Mouse (Mus musculus) forebrain, embryonic 11.5 days (tissue): Measurements from ENCODE around the gene Exoc6b. TPM values are rescaled to one million over a fixed set of nuclear protein-coding genes. Genes with fewer than 3 reads are reported as not detected.

ENCODE experiments used
- ATAC-seq: fragments of 200-750 bp; cut with Nextera tagmentation; replicated peaks from 2 replicates; pipeline ENCODE4 v1.8.0; 2017; ENCODE audit warnings: moderate TSS enrichment; ENCODE audit not compliant: low FRiP score
- DNase-seq: peaks from one replicate; pipeline ENCODE4 v3.0.0-alpha.2; 2017; ENCODE audit warnings: low spot score
- H3K27ac ChIP-seq: fragments of 300-500 bp; sonication (generic); 2 replicates; pipeline ENCODE4 v1.5.1; 2014; ENCODE audit warnings: low read depth, low read length
- H3K27me3 ChIP-seq: fragments of 300-500 bp; sonication (generic); 2 replicates; pipeline ENCODE4 v1.6.1; 2014; ENCODE audit warnings: mild to moderate bottlenecking, low read length, mixed read lengths; ENCODE audit not compliant: control insufficient read depth, insufficient read depth
- H3K36me3 ChIP-seq: fragments of 300-500 bp; sonication (generic); 2 replicates; pipeline ENCODE4 v1.6.1; 2014; ENCODE audit warnings: mild to moderate bottlenecking, low read length, moderate library complexity, mixed read lengths; ENCODE audit not compliant: control insufficient read depth, insufficient read depth
- H3K4me1 ChIP-seq: fragments of 300-500 bp; sonication (generic); replicated peaks from 2 replicates; pipeline ENCODE4 v1.6.1; 2014; ENCODE audit warnings: low read length, mixed read lengths; ENCODE audit not compliant: control insufficient read depth, insufficient read depth
- H3K4me2 ChIP-seq: fragments of 300-500 bp; sonication (generic); 2 replicates; pipeline ENCODE4 v1.6.1; 2014; ENCODE audit warnings: low read depth, mild to moderate bottlenecking, low read length, moderate library complexity, mixed read lengths; ENCODE audit not compliant: severe bottlenecking
- H3K4me3 ChIP-seq: fragments of 300-500 bp; sonication (generic); 2 replicates; pipeline ENCODE4 v1.5.1; 2014; ENCODE audit warnings: low read depth, low read length
- H3K9ac ChIP-seq: fragments of 300-500 bp; sonication (generic); 2 replicates; pipeline ENCODE4 v1.6.1; 2014; ENCODE audit warnings: low read length
- H3K9me3 ChIP-seq: fragments of 300-500 bp; sonication (generic); 2 replicates; pipeline ENCODE4 v1.6.1; 2016; ENCODE audit warnings: low read length, mixed read lengths; ENCODE audit not compliant: control insufficient read depth
- WGBS: fragments of 180-500 bp; shearing (Covaris S2); extraction: QIAGEN DNeasy Blood & Tissue Kit; methylation state at CpG from one replicate; pipeline ENCODE4 v1.1.7; 2014; 5-methylcytosine and 5-hydroxymethylcytosine counted together
- polyA plus RNA-seq: library from polyadenylated mRNA; unstranded; fragments of >200 nt; fragmentation: Nextera tagmentation; extraction: Ambion mirVana; gene quantifications from 2 replicates; pipeline ENCODE4 v1.2.1, GENCODE M21; 2014

The Exoc6b gene
- polyA plus RNA-seq, 1 experiment from 2014 or later: 34.8 TPM

DNA sequence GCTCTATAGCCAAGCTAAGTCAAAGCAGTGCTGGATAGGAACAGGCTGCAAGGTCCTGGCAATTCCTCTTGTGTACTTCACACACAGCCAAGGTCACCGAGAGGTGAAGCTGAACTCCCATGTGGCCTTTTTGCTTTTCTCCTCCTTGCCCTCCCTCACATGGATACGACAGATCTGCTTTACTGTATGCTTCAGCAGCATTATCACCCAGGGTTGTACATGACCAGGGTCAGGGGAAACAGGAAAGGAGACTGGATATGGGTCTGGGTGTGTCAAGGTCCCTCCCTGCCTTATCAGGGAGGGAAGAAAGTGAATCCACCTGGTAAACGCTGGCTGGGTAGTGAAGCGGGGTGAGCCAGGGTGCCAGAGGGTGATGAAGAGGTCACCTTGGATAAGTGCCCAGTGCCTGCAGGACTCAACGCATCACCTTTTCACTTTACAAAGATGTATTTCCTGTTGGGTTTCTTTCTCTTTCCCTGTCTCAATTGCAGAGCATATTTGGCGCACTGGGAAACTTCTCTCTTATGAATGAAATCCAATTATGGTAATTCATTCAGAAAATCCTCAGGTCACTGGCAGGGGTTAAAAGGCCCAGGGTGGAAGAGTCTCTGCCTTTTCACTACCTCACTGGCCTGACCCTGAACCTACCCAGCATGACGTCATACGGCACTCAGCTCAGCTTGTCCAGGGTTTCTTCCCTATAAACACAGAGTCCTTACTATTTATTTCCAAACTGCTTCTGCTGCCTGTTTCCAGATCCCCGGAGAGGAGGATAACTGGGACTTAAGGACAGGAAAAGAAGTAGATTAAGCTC, 371.6 kb downstream of the Exoc6b start:
- Histone ChIP-seq H3K27me3 (no peaks in the 10 kb centered on the region), H3K27ac (no peak overlapping the region), H3K4me2 (no peak overlapping the region), H3K9me3 (no peaks in the 10 kb centered on the region), H3K9ac (no peak overlapping the region), H3K36me3 (no peaks in the 10 kb centered on the region), H3K4me1 (no peaks in the 10 kb centered on the region; the same call in 1 of the 2 replicates), H3K4me3 (no peak overlapping the region)
- ATAC-seq (no peak), DNase-seq (no peak)
- WGBS: 48% methylated on average over 9 of the region's 9 CpGs

DNA sequence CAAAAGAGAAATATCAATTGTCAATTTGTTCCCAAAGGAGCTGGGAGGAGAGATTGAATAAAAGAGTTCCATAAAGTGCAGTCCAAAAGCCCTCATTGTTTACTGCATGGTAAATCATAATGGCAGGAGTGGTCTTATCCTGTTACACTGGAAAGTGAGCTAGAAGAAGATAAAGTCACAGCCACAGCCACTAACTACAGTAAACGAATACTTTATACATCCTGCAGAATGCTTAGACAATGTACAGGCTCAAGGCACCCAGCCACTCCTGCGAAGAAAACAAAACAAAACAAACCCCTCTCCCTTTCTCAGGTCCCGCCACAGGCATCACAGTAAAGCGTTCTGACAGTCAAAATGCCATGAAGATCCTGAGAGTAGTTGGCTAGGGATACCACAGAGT, 375.5 kb downstream of the Exoc6b start:
- no peak for DNase-seq

DNA sequence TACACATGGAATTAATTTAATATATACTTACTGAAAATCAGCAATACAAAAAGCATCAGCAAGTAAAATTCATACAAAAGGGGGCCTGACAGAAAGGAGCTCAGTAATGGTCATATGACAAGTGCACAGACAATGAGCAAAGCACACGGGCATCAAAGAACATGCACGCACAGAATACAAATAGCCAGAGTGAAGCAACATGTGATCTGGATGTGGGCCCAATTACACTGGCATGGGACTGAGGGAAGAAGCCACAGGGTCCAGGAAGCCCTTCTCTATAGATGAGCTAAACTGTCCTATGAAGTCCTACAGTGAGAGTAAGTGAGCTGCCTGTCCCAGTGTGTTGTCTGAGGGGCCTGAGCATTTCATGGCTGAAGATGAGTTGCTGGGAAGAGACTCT, 376.1 kb downstream of the Exoc6b start:
- 83% methylated on average over 2 of the region's 2 CpGs for WGBS
- DNase-seq (no peak), ATAC-seq (no peak)
- H3K9me3 ChIP-seq: no peaks in the 10 kb centered on the region
- no peak overlapping the region for H3K4me3 ChIP-seq
- H3K27ac ChIP-seq: no peak overlapping the region
- no peak overlapping the region for H3K4me2 ChIP-seq
- no peaks in the 10 kb centered on the region for H3K36me3 ChIP-seq
- H3K27me3 ChIP-seq: no peaks in the 10 kb centered on the region
- no peaks in the 10 kb centered on the region; the same call in 1 of the 2 replicates for H3K4me1 ChIP-seq
- H3K9ac ChIP-seq: no peak overlapping the region

More for the DNA sequence above, 375.5 kb downstream of the Exoc6b start:
- Histone ChIP-seq H3K4me3 (no peak overlapping the region), H3K27ac (no peak overlapping the region), H3K9ac (no peak overlapping the region), H3K4me2 (no peak overlapping the region), H3K27me3 (no peaks in the 10 kb centered on the region), H3K9me3 (no peaks in the 10 kb centered on the region), H3K36me3 (no peaks in the 10 kb centered on the region), H3K4me1 (no peaks in the 10 kb centered on the region; the same call in 1 of the 2 replicates)
- ATAC-seq: no peak
- 76% methylated on average over 4 of the region's 4 CpGs for WGBS

DNA sequence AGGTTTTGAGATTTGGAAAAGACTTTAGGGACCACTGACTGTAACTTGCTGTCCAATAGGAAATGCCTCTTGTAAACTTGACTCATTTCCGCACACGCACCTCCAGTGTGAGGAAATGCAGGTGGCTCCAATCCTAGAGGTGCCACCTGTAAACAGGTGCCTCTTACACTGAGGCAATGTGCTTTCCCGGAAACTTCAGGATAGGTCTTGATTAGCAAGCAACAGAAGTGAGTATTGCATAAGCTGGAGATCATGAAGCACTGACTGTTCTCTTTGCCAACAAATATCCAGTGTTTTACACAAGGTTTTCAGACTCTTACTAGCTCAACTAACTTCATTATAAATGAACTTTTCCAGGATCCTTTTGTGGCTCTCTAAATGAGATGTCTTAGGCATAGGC, 377.4 kb downstream of the Exoc6b start:
- no peak overlapping the region for H3K27ac ChIP-seq
- no peaks in the 10 kb centered on the region for H3K9me3 ChIP-seq
- H3K4me3 ChIP-seq: no peak overlapping the region
- H3K9ac ChIP-seq: no peak overlapping the region
- 96% methylated on average over 3 of the region's 3 CpGs for WGBS
- ATAC-seq: no peak
- H3K4me2 ChIP-seq: no peak overlapping the region
- no peaks in the 10 kb centered on the region for H3K36me3 ChIP-seq
- H3K27me3 ChIP-seq: no peaks in the 10 kb centered on the region
- no peak for DNase-seq
- no peaks in the 10 kb centered on the region for H3K4me1 ChIP-seq

DNA sequence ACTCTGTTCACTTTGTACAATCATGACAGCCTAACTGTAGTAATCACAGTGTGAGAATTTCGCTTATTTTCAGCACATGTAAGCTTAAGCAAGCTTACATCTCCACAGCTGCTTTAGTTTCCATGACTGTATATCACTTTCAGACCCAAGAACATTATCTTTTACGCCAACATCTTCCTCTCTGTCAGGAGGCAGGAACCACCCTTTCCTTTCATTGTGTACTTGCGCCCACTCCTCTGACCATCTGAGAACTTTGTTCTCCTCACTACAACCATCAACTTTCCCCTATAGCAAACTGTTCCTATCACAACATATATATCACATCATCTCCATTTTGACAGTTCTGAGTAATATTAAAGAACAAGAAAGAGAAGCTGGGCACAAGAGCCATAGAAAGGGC, 391.5 kb downstream of the Exoc6b start:
- 89% methylated on average over 3 of the region's 3 CpGs for WGBS
- Histone ChIP-seq H3K4me2 (no peak overlapping the region), H3K36me3 (no peaks in the 10 kb centered on the region), H3K27me3 (no peaks in the 10 kb centered on the region), H3K9me3 (no peaks in the 10 kb centered on the region), H3K4me3 (no peak overlapping the region), H3K9ac (no peak overlapping the region), H3K27ac (no peak overlapping the region), H3K4me1 (no peaks in the 10 kb centered on the region)
- no peak for DNase-seq
- no peak for ATAC-seq

DNA sequence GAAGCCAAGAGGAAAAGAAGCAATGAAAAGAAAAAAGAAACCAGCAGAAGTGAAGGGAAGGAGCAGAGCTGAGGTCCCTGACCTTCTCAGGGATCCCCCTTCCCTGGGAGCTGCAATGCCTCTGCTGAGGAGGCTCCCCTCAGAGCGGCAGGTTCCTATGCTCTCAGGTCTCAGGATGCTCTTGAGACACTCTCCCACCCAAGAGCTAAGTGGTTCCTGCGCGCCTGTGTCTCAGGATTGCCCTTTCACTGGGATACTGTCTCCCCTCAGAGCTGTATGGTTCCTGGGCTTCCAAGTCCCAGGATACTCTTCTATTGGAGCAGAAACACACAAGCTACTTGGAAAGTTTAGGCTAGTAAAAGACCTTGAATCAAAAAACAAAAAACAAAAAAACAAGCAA, 394.4 kb downstream of the Exoc6b start:
- no peaks in the 10 kb centered on the region for H3K27me3 ChIP-seq
- no peaks in the 10 kb centered on the region for H3K36me3 ChIP-seq

DNA sequence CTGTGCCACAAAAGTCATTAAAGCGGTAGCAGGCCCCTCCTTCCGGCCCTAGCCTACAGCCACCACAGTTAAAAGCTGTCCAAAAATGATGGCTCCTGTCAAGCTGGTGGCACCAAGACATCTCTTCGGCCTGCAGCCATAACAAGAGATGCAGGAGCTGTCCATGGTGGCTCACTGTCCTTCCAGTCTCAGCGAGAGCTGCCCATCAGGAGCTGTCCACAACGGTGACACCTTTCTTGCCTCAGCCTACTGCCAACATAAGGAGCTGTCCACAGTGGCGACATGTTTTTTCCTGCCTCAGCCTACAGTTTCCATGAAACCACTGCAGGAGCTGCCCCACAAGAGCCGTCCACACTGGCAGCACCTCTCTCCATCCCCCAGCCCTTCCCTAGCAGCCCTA, 395.2 kb downstream of the Exoc6b start:
- H3K36me3 ChIP-seq: no peaks in the 10 kb centered on the region
- H3K9ac ChIP-seq: no peak overlapping the region
- H3K4me1 ChIP-seq: no peaks in the 10 kb centered on the region
- H3K27me3 ChIP-seq: no peaks in the 10 kb centered on the region
- H3K27ac ChIP-seq: no peak overlapping the region
- WGBS: 83% methylated on average over 7 of the region's 7 CpGs
- no peaks in the 10 kb centered on the region for H3K9me3 ChIP-seq
- H3K4me2 ChIP-seq: no peak overlapping the region
- ATAC-seq: no peak
- no peak overlapping the region for H3K4me3 ChIP-seq
- no peak for DNase-seq

More for the DNA sequence above, 394.4 kb downstream of the Exoc6b start:
- WGBS: 91% methylated on average over 3 of the region's 3 CpGs
- no peak for ATAC-seq
- H3K27ac ChIP-seq: no peak overlapping the region
- no peak overlapping the region for H3K4me2 ChIP-seq
- no peaks in the 10 kb centered on the region for H3K9me3 ChIP-seq
- no peaks in the 10 kb centered on the region for H3K4me1 ChIP-seq
- H3K9ac ChIP-seq: no peak overlapping the region
- no peak overlapping the region for H3K4me3 ChIP-seq
- DNase-seq: no peak

DNA sequence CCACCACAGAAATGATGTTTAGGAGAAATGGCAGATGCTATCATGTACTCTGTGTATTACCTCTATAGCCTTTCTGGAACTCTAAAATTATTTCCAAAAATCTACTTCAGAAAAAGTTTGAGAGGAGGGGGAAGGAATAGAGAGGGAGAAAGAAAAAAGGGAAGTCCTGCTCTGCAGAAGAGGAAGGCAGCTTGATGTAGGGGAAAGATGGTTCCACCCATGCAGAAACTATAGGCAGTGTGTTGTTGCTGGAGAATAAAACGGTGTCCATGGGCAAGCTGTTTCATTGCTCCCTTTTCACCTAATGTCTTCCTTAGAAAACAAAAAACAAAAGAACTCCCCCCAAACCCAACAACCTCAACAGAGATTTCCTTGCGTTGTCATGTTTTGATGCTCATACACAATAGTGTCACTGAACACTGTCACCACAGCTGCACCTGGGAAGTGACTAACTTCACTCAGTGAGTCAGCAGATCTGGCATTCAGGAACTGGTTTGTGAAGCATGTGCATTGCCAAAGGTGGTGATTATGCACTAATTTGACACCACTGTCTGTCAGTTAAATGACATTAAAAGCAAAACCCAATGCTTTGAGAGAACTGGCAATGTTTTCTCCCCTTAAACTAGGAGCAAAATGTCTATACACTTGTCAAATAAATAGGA, 407.7 kb downstream of the Exoc6b start:
- DNase-seq (no peak), ATAC-seq (no peak)
- Histone ChIP-seq H3K27me3 (no peaks in the 10 kb centered on the region), H3K36me3 (no peaks in the 10 kb centered on the region), H3K4me1 (no peaks in the 10 kb centered on the region), H3K9ac (no peak overlapping the region), H3K9me3 (no peaks in the 10 kb centered on the region), H3K4me2 (no peak overlapping the region), H3K4me3 (no peak overlapping the region), H3K27ac (no peak overlapping the region)
- WGBS: 82% methylated on average over 2 of the region's 2 CpGs
